ENCODE assay signal across 26 mouse cellular contexts in the genomic region with DNA sequence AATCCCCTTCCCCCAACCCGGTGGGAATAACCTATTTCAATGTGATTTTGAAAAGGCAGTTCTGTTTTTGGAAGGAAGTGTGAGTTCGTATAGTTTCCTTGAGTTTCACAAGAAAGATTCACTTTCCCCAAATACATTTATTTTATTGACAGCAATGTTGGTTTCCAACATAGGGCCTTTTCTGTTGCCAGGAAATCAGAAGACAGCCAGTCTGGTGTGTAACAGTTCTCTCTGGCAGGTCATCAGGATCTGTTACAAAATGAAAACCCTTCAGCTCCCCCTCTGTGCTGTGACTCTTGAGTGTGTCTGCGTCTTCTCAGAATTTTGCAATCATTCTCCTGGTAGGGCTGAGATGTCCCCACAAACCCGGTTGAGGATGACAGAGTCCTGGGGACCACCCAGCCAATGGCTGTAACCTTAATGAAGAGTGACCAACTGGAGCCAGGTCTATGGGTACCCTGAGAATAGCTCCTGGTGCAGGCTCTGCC.
DNase-seq lines count a peak whose midpoint lies in the region; ATAC-seq and TF ChIP-seq lines count a peak whose summit lies in the region.
"Had no signal": no experiment of that assay in that cellular context is flagged by ENCODE, and none has a peak within 500 bp of the region (broad histone marks: within the 10 kb centered on the region; RNA-seq: fewer than 3 reads in every experiment).

No protein-coding gene starts in this region.

- intact Hi-C loops in heart, postnatal 10 days (cut with DNase I) = no loop called here

- H3K4me2 ChIP-seq in lung, postnatal 0 days (replicated peaks; ENCODE audit: low read depth, low read length) = no peak overlapping the region
- H3K4me2 ChIP-seq: embryonic facial prominence, embryonic 13.5 days; hindbrain, embryonic 15.5 days; kidney, embryonic 15.5 days; limb, embryonic 12.5 days; liver, embryonic 15.5 days had no signal

- TF ChIP-seq EP300 in lung, postnatal 0 days (IDR thresholded peaks at IDR 0.05) = peak; percentile 81

- no peak overlapping the region for H3K9ac ChIP-seq in lung, postnatal 0 days (replicated peaks; ENCODE audit: low read depth)
- H3K9ac ChIP-seq: embryonic facial prominence, embryonic 13.5 days; hindbrain, embryonic 15.5 days; kidney, embryonic 15.5 days; limb, embryonic 12.5 days; liver, embryonic 15.5 days had no signal

- H3K27ac ChIP-seq in testis, adult 2 months (ENCODE audit: control insufficient read depth, insufficient read depth, low read depth, low read length) = 0 out of 2 replicates have a peak overlapping the region, but pooled peaks have one; percentile 18
- peak overlapping the region; percentile 76 for H3K27ac ChIP-seq in lung, postnatal 0 days (ENCODE audit: low read length)
- H3K27ac ChIP-seq: embryonic facial prominence, embryonic 13.5 days; forebrain, embryonic 10.5 days; heart, embryonic 10.5 days; hindbrain, embryonic 10.5 days; hindbrain, embryonic 15.5 days; kidney, embryonic 15.5 days; left cerebral cortex, adult 2 months; limb, embryonic 12.5 days; liver, embryonic 15.5 days; midbrain, embryonic 10.5 days had no signal

- peak; percentile 85 for DNase-seq in heart, adult 11 months
- no peak for DNase-seq in heart, postnatal 10 days
- no peak for DNase-seq in testis, postnatal 10 days (ENCODE audit: low spot score)
- peak; percentile 92 for DNase-seq in lung, postnatal 0 days (ENCODE audit: low spot score)
- no peak for DNase-seq in layer of hippocampus, postnatal 14 days (ENCODE audit: low spot score in 2 of 2)
- DNase-seq in cerebellum, postnatal 36 days = no peak
- DNase-seq: adrenal gland, adult 8-10 months; B cell, adult 2 months; cerebellum, adult 9-10 months; kidney, adult 18-20 months; kidney, postnatal 25 days; right cerebral cortex, postnatal 4 days had no signal

- TF ChIP-seq CTCF in testis, adult 2 months (IDR thresholded peaks at IDR 0.05; ENCODE audit: control insufficient read depth, insufficient read depth, insufficient replicate concordance, low read depth, low read length) = no peak
- TF ChIP-seq CTCF in lung, postnatal 0 days (IDR thresholded peaks at IDR 0.05) = no peak

- 35% methylated on average over 4 of the region's 4 CpGs for WGBS in lung, postnatal 0 days

- peak; percentile 84 for ATAC-seq in lung, postnatal 0 days
- ATAC-seq in megakaryocyte progenitor cell, adult 5-6 weeks (replicated peaks; ENCODE audit: poor library complexity) = peak; percentile 59
- ATAC-seq: inflammation-experienced regulatory T-cells, adult 6 months; midbrain, embryonic 16.5 days had no signal

- H3K9me3 ChIP-seq in lung, postnatal 0 days (ENCODE audit: low read length) = no peaks in the 10 kb centered on the region
- H3K9me3 ChIP-seq: embryonic facial prominence, embryonic 13.5 days; forebrain, embryonic 10.5 days; heart, embryonic 10.5 days; hindbrain, embryonic 10.5 days; hindbrain, embryonic 15.5 days; kidney, embryonic 15.5 days; limb, embryonic 12.5 days; liver, embryonic 15.5 days; midbrain, embryonic 10.5 days had no signal

- no peaks in the 10 kb centered on the region; the same call in none of the 2 replicates for H3K4me1 ChIP-seq in testis, adult 2 months (ENCODE audit: control insufficient read depth, insufficient read depth, low read length)
- no peaks in the 10 kb centered on the region for H3K4me1 ChIP-seq in lung, postnatal 0 days (ENCODE audit: insufficient read depth, low read depth, low read length)
- H3K4me1 ChIP-seq: hindbrain, embryonic 15.5 days; limb, embryonic 12.5 days had no signal

- H3K36me3 ChIP-seq in testis, adult 2 months (ENCODE audit: control insufficient read depth, insufficient read depth, low read length) = no peaks in the 10 kb centered on the region
- 0 out of 2 replicates have a peak, but pooled peaks cover 2% of the 10 kb centered on the region for H3K36me3 ChIP-seq in lung, postnatal 0 days (ENCODE audit: insufficient read depth, low read length)
- H3K36me3 ChIP-seq: hindbrain, embryonic 15.5 days had no signal

- no peaks in the 10 kb centered on the region for H3K27me3 ChIP-seq in testis, adult 2 months (ENCODE audit: control insufficient read depth, insufficient read depth, low read length)
- no peaks in the 10 kb centered on the region for H3K27me3 ChIP-seq in lung, postnatal 0 days (replicated peaks; ENCODE audit: insufficient read depth, low read length)
- H3K27me3 ChIP-seq: embryonic facial prominence, embryonic 13.5 days; hindbrain, embryonic 15.5 days; kidney, embryonic 15.5 days; limb, embryonic 12.5 days; liver, embryonic 15.5 days had no signal

- H3K4me3 ChIP-seq in testis, adult 2 months (ENCODE audit: control insufficient read depth, low read depth, low read length) = no peak overlapping the region
- no peak overlapping the region for H3K4me3 ChIP-seq in lung, postnatal 0 days (ENCODE audit: low read depth, low read length)
- H3K4me3 ChIP-seq: embryonic facial prominence, embryonic 13.5 days; forebrain, embryonic 10.5 days; heart, embryonic 10.5 days; hindbrain, embryonic 10.5 days; hindbrain, embryonic 15.5 days; kidney, embryonic 15.5 days; left cerebral cortex, adult 2 months; limb, embryonic 12.5 days; liver, embryonic 15.5 days; midbrain, embryonic 10.5 days had no signal

- no peak for TF ChIP-seq POLR2A in testis, adult 2 months (IDR thresholded peaks at IDR 0.05; ENCODE audit: control insufficient read depth, low read depth, low read length)

Comparison
In these comparisons a context has a peak if more than half of its experiments do, and no peak if none do; other contexts are left out.
1. DNase-seq: peak in heart, adult 11 months (single experiment) and lung, postnatal 0 days (single experiment); none in heart, postnatal 10 days (0 of 2), testis, postnatal 10 days (single experiment), layer of hippocampus, postnatal 14 days (0 of 2) and cerebellum, postnatal 36 days (0 of 2).